Mouse (Mus musculus) kidney, postnatal 0 days (tissue): Measurements from ENCODE around the gene 5330417C22Rik. TPM values are rescaled to one million over a fixed set of nuclear protein-coding genes. Genes with fewer than 3 reads are reported as not detected.
A peak's percentile ranks its signal among the peaks of the same experiment; 100 is the strongest.

Experiments used
- ATAC-seq: fragments of 200-750 bp; cut with Nextera tagmentation; replicated peaks from 2 replicates; pipeline ENCODE4 v1.8.0; 2017; ENCODE audit warnings: low read depth, moderate number of reproducible peaks, moderate TSS enrichment, moderate library complexity; ENCODE audit not compliant: low FRiP score
- DNase-seq: peaks from one replicate; pipeline ENCODE4 v3.0.0-alpha.2; 2016; ENCODE audit warnings: low spot score
- H3K27ac ChIP-seq: fragments of 300-500 bp; sonication (generic); 2 replicates; pipeline ENCODE4 v1.5.1; 2014; ENCODE audit warnings: mild to moderate bottlenecking
- H3K27me3 ChIP-seq: fragments of 300-500 bp; sonication (generic); 2 replicates; pipeline ENCODE4 v1.6.1; 2014; ENCODE audit warnings: low read length, mixed read lengths; ENCODE audit not compliant: insufficient read depth
- H3K36me3 ChIP-seq: fragments of 300-500 bp; sonication (generic); 2 replicates; pipeline ENCODE4 v1.6.1; 2014; ENCODE audit warnings: low read length, mixed read lengths; ENCODE audit not compliant: insufficient read depth
- H3K4me1 ChIP-seq: fragments of 300-500 bp; sonication (generic); replicated peaks from 2 replicates; pipeline ENCODE4 v1.6.1; 2014; ENCODE audit warnings: antibody characterized with exemption, low read length, mixed read lengths; ENCODE audit not compliant: insufficient read depth
- H3K4me2 ChIP-seq: fragments of 300-500 bp; sonication (generic); 2 replicates; pipeline ENCODE4 v1.6.1; 2014; ENCODE audit warnings: mild to moderate bottlenecking, low read length, moderate library complexity, mixed read lengths
- H3K4me3 ChIP-seq: fragments of 300-500 bp; sonication (generic); replicated peaks from 2 replicates; pipeline ENCODE4 v1.5.1; 2014; ENCODE audit warnings: low read depth, low read length
- H3K9ac ChIP-seq: fragments of 300-500 bp; sonication (generic); 2 replicates; pipeline ENCODE4 v1.6.1; 2014; ENCODE audit warnings: low read depth, low read length
- H3K9me3 ChIP-seq: fragments of 300-500 bp; sonication (generic); replicated peaks from 2 replicates; pipeline ENCODE4 v1.6.1; 2016; ENCODE audit warnings: low read length, inconsistent platforms, mixed read lengths
- CTCF ChIP-seq: IDR thresholded peaks from 2 replicates; pipeline ENCODE4 v1.5.1; 2016; ENCODE audit warnings: antibody characterized with exemption, low read depth, mild to moderate bottlenecking, moderate library complexity
- WGBS: fragments of 180-500 bp; shearing (Covaris S2); extraction: QIAGEN DNeasy Blood & Tissue Kit; methylation state at CpG from one replicate; pipeline ENCODE4 v1.1.7; 2014; 5-methylcytosine and 5-hydroxymethylcytosine counted together
- polyA plus RNA-seq: library from polyadenylated mRNA; unstranded; fragments of >200 nt; fragmentation: Nextera tagmentation; extraction: Ambion mirVana; gene quantifications from 2 replicates; pipeline ENCODE4 v1.2.1, GENCODE M21; 2015

The 5330417C22Rik gene
- polyA plus RNA-seq, 1 experiment from 2014 or later: 1.7 TPM

DNA sequence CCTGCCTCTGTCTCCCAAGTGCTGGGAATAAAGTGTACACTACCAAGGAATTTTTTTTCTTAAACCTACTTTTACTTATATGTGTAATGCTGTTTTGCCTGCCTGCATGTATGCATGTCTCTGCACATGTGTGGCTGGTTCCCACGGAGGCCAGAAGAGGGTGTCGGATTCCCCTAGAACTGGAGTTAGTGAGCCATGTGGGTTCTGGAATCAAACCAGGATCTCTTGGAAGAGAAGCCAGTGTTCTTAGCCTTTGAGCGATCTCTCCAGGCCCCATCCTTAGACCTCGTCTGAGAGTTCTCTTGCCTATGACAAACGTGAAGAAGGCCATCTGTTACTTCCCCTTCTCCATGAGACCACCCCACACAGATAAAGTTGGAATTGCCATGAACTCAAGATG is 60.8 kb downstream of the 5330417C22Rik start:
- H3K27me3 ChIP-seq: no peaks in the 10 kb centered on the region
- no peak overlapping the region for H3K4me3 ChIP-seq
- H3K9me3 ChIP-seq: no peaks in the 10 kb centered on the region
- H3K4me2 ChIP-seq: no peak overlapping the region
- H3K4me1 ChIP-seq: no peaks in the 10 kb centered on the region
- H3K36me3 ChIP-seq: no peaks in the 10 kb centered on the region
- ATAC-seq: no peak
- no peak overlapping the region for H3K27ac ChIP-seq
- peak; percentile 10 for DNase-seq
- TF ChIP-seq CTCF: no peak
- no peak overlapping the region for H3K9ac ChIP-seq
- WGBS: 58% methylated on average over 5 of the region's 5 CpGs

- 85% methylated on average over 7 of the region's 7 CpGs for WGBS
- H3K27ac ChIP-seq: no peak overlapping the region
Measured at GRCm38 (mm10) chr3:108474969-108475368, 61.4 kb downstream of the 5330417C22Rik start.

GRCm38 (mm10) chr3:108467760-108468159 is 68.6 kb downstream of the 5330417C22Rik start:
- no peaks in the 10 kb centered on the region for H3K27me3 ChIP-seq
- H3K36me3 ChIP-seq: no peaks in the 10 kb centered on the region
- no peak; the same call in 1 of the 2 replicates for ATAC-seq
- no peaks in the 10 kb centered on the region for H3K4me1 ChIP-seq
- no peak overlapping the region for H3K4me3 ChIP-seq
- H3K27ac ChIP-seq: no peak overlapping the region
- H3K9ac ChIP-seq: no peak overlapping the region
- 55% methylated on average over 8 of the region's 8 CpGs for WGBS
- no peaks in the 10 kb centered on the region for H3K9me3 ChIP-seq
- peak; percentile 32 for DNase-seq
- no peak overlapping the region for H3K4me2 ChIP-seq
- no peak for TF ChIP-seq CTCF

More at GRCm38 (mm10) chr3:108474969-108475368, 61.4 kb downstream of the 5330417C22Rik start:
- H3K9me3 ChIP-seq: no peaks in the 10 kb centered on the region
- no peak for TF ChIP-seq CTCF
- ATAC-seq: no peak
- H3K4me3 ChIP-seq: no peak overlapping the region
- H3K27me3 ChIP-seq: no peaks in the 10 kb centered on the region
- no peaks in the 10 kb centered on the region for H3K4me1 ChIP-seq
- H3K4me2 ChIP-seq: no peak overlapping the region
- no peaks in the 10 kb centered on the region for H3K36me3 ChIP-seq
- H3K9ac ChIP-seq: no peak overlapping the region
- no peak for DNase-seq

GRCm38 (mm10) chr3:108466425-108466824 is 69.9 kb downstream of the 5330417C22Rik start:
- WGBS: 76% methylated on average over 6 of the region's 6 CpGs
- ATAC-seq (no peak), DNase-seq (peak; percentile 9)

GRCm38 (mm10) chr3:108458866-108459265 is 77.5 kb downstream of the 5330417C22Rik start:
- no peaks in the 10 kb centered on the region for H3K9me3 ChIP-seq
- H3K27me3 ChIP-seq: no peaks in the 10 kb centered on the region
- no peak overlapping the region for H3K9ac ChIP-seq
- no peak overlapping the region for H3K27ac ChIP-seq
- no peaks in the 10 kb centered on the region; the same call in 1 of the 2 replicates for H3K4me1 ChIP-seq
- WGBS: 33% methylated on average over 10 of the region's 10 CpGs
- no peak overlapping the region for H3K4me3 ChIP-seq
- ATAC-seq (no peak; the same call in 1 of the 2 replicates), DNase-seq (peak; percentile 10)
- no peaks in the 10 kb centered on the region for H3K36me3 ChIP-seq
- H3K4me2 ChIP-seq: no peak overlapping the region
- peak; percentile 55 for TF ChIP-seq CTCF

More at GRCm38 (mm10) chr3:108466425-108466824, 69.9 kb downstream of the 5330417C22Rik start:
- Histone ChIP-seq H3K4me3 (no peak overlapping the region), H3K27ac (no peak overlapping the region), H3K4me2 (no peak overlapping the region), H3K27me3 (no peaks in the 10 kb centered on the region), H3K9me3 (no peaks in the 10 kb centered on the region), H3K4me1 (no peaks in the 10 kb centered on the region), H3K36me3 (no peaks in the 10 kb centered on the region), H3K9ac (no peak overlapping the region)
- peak; percentile 66 for TF ChIP-seq CTCF

- H3K27ac ChIP-seq: no peak overlapping the region
- 61% methylated on average over 14 of the region's 14 CpGs for WGBS
- no peak overlapping the region for H3K9ac ChIP-seq
- no peaks in the 10 kb centered on the region for H3K9me3 ChIP-seq
- H3K4me3 ChIP-seq: no peak overlapping the region
- DNase-seq: no peak
- no peaks in the 10 kb centered on the region; the same call in 1 of the 2 replicates for H3K4me1 ChIP-seq
- no peaks in the 10 kb centered on the region for H3K36me3 ChIP-seq
- ATAC-seq: no peak
- no peak overlapping the region for H3K4me2 ChIP-seq
- no peaks in the 10 kb centered on the region for H3K27me3 ChIP-seq
- no peak for TF ChIP-seq CTCF
Measured at GRCm38 (mm10) chr3:108458380-108458779, 78.0 kb downstream of the 5330417C22Rik start.

- TF ChIP-seq CTCF: no peak
- Histone ChIP-seq H3K36me3 (no peaks in the 10 kb centered on the region), H3K27ac (no peak overlapping the region), H3K27me3 (no peaks in the 10 kb centered on the region), H3K4me1 (no peaks in the 10 kb centered on the region; the same call in 1 of the 2 replicates), H3K4me3 (no peak overlapping the region), H3K4me2 (no peak overlapping the region), H3K9ac (no peak overlapping the region), H3K9me3 (no peaks in the 10 kb centered on the region)
- DNase-seq (no peak), ATAC-seq (no peak)
- WGBS: 64% methylated on average over 1 of the region's 1 CpGs
Measured at GRCm38 (mm10) chr3:108454172-108454571, 82.2 kb downstream of the 5330417C22Rik start.
